Mouse (Mus musculus) layer of hippocampus, postnatal 14 days (tissue): ENCODE measurements around the gene Aifm1. TPM values are rescaled to one million over a fixed set of nuclear protein-coding genes. Genes with fewer than 3 reads are reported as not detected.
"Not testable (repeated sequence)": the region's sequence is repeated elsewhere in the genome, so short reads cannot be mapped to it uniquely, and the experiment has no call there.

Experiments
- DNase-seq, 2 experiments: peaks; one replicate each; pipeline ENCODE4 v3.0.0; 2021 to 2022; ENCODE audit warnings: low spot score in 2 of 2, mixed read lengths in 1 of 2
- total RNA-seq, 2 experiments: library from RNA; stranded (reverse); gene quantifications; 2 replicates each; pipeline ENCODE4 v1.2.3; 2021

Gene Aifm1
- total RNA-seq, 2 experiments from 2014 or later = 29.9 to 33.2 TPM

GRCm38 (mm10) chrX:48461006-48461405 is 52.4 kb downstream of the Aifm1 start:
- DNase-seq = no peak

- no peak for DNase-seq
These were observed 52.9 kb downstream of the Aifm1 start for GRCm38 (mm10) chrX:48460496-48460895.

- DNase-seq = no peak
These were observed 56.4 kb downstream of the Aifm1 start for GRCm38 (mm10) chrX:48456956-48457355.

GRCm38 (mm10) chrX:48455018-48455417 is 58.3 kb downstream of the Aifm1 start:
- no peak for DNase-seq

- no peak for DNase-seq
These were observed 58.9 kb downstream of the Aifm1 start for GRCm38 (mm10) chrX:48454495-48454878.

GRCm38 (mm10) chrX:48453736-48454494 is 59.4 kb downstream of the Aifm1 start:
- peak in 1 of 2 experiments; percentile 16 for DNase-seq

- no peak for DNase-seq
These were observed 60.3 kb downstream of the Aifm1 start for GRCm38 (mm10) chrX:48452931-48453673.

GRCm38 (mm10) chrX:48452231-48452890 is 61.0 kb downstream of the Aifm1 start:
- no peak for DNase-seq

GRCm38 (mm10) chrX:48449646-48450045 is 63.7 kb downstream of the Aifm1 start:
- no peak for DNase-seq

GRCm38 (mm10) chrX:48444677-48445076 is 68.7 kb downstream of the Aifm1 start:
- DNase-seq = no peak

GRCm38 (mm10) chrX:48441954-48442353 is 71.4 kb downstream of the Aifm1 start:
- no peak for DNase-seq

- DNase-seq = no peak
These were observed 71.8 kb downstream of the Aifm1 start for GRCm38 (mm10) chrX:48441548-48441947.

- no peak for DNase-seq
These were observed 74.3 kb downstream of the Aifm1 start for GRCm38 (mm10) chrX:48439036-48439435.

GRCm38 (mm10) chrX:48436082-48436481 is 77.3 kb downstream of the Aifm1 start:
- not testable (repeated sequence) for DNase-seq

GRCm38 (mm10) chrX:48435477-48435900 is 77.9 kb downstream of the Aifm1 start:
- DNase-seq = no peak

GRCm38 (mm10) chrX:48434251-48434650 is 79.1 kb downstream of the Aifm1 start:
- no peak for DNase-seq

- DNase-seq = no peak
These were observed 79.8 kb downstream of the Aifm1 start for GRCm38 (mm10) chrX:48433527-48433899.

- DNase-seq = no peak
These were observed 80.5 kb downstream of the Aifm1 start for GRCm38 (mm10) chrX:48432599-48433526.

- DNase-seq = no peak
These were observed 83.8 kb downstream of the Aifm1 start for GRCm38 (mm10) chrX:48429538-48429937.

GRCm38 (mm10) chrX:48429100-48429499 is 84.3 kb downstream of the Aifm1 start:
- DNase-seq = no peak

GRCm38 (mm10) chrX:48428642-48429041 is 84.7 kb downstream of the Aifm1 start:
- DNase-seq = no peak
